Mouse (Mus musculus) embryonic facial prominence, embryonic 13.5 days (tissue): ENCODE data around the gene Cpsf4l. TPM values are rescaled to one million over a fixed set of nuclear protein-coding genes. Genes with fewer than 3 reads are reported as not detected.

Experiments used
- ATAC-seq: fragments of 200-750 bp; cut with Nextera tagmentation; 2 replicates; pipeline ENCODE4 v1.8.0; 2017; ENCODE audit warnings: low read depth; ENCODE audit not compliant: insufficient number of reproducible peaks, insufficient read depth, low FRiP score, low TSS enrichment
- H3K27ac ChIP-seq: fragments of 300-500 bp; sonication (generic); 2 replicates; pipeline ENCODE4 v1.5.1; 2015; ENCODE audit warnings: moderate library complexity, mild to moderate bottlenecking, inconsistent platforms
- H3K27me3 ChIP-seq: fragments of 300-500 bp; sonication (generic); 2 replicates; pipeline ENCODE4 v1.6.1; 2015; ENCODE audit warnings: mild to moderate bottlenecking, inconsistent platforms
- H3K36me3 ChIP-seq: fragments of 300-500 bp; sonication (generic); 2 replicates; pipeline ENCODE4 v1.6.1; 2015; ENCODE audit warnings: mild to moderate bottlenecking, inconsistent platforms
- H3K4me1 ChIP-seq: fragments of 300-500 bp; sonication (generic); 2 replicates; pipeline ENCODE4 v1.6.1; 2015; ENCODE audit warnings: inconsistent platforms
- H3K4me2 ChIP-seq: fragments of 300-500 bp; sonication (generic); 2 replicates; pipeline ENCODE4 v1.6.1; 2015; ENCODE audit warnings: moderate library complexity, mild to moderate bottlenecking, inconsistent platforms
- H3K4me3 ChIP-seq: fragments of 300-500 bp; sonication (generic); 2 replicates; pipeline ENCODE4 v1.5.1; 2015; ENCODE audit warnings: mild to moderate bottlenecking, inconsistent platforms
- H3K9ac ChIP-seq: fragments of 300-500 bp; sonication (generic); 2 replicates; pipeline ENCODE4 v1.6.1; 2015; ENCODE audit warnings: mild to moderate bottlenecking, inconsistent platforms
- H3K9me3 ChIP-seq: fragments of 300-500 bp; sonication (generic); 2 replicates; pipeline ENCODE4 v1.6.1; 2016; ENCODE audit warnings: inconsistent platforms
- WGBS: fragments of 180-500 bp; shearing (Covaris S2); methylation state at CpG from one replicate; pipeline ENCODE4 v1.1.7; 2015; ENCODE audit warnings: mixed read lengths; 5-methylcytosine and 5-hydroxymethylcytosine counted together
- polyA plus RNA-seq: library from polyadenylated mRNA; unstranded; fragments of >200 nt; fragmentation: Nextera tagmentation; extraction: Ambion mirVana; gene quantifications from 2 replicates; pipeline ENCODE4 v1.2.1, GENCODE M21; 2015

Cpsf4l gene
- polyA plus RNA-seq, 1 experiment from 2014 or later, result 1.7 TPM

GRCm38 (mm10) chr11:113748797-113749521 lies 39.1 kb upstream of the Cpsf4l start:
- no peak for ATAC-seq
- Histone ChIP-seq H3K27ac (peak overlapping the region; percentile 100), H3K4me1 (peaks cover 52% of the 10 kb centered on the region), H3K4me2 (peak overlapping the region; percentile 80), H3K36me3 (peaks cover 26% of the 10 kb centered on the region), H3K9me3 (no peaks in the 10 kb centered on the region), H3K9ac (peak overlapping the region; percentile 95), H3K27me3 (no peaks in the 10 kb centered on the region), H3K4me3 (peak overlapping the region; percentile 85)
- WGBS, result 6% methylated on average over 21 of the region's 21 CpGs

GRCm38 (mm10) chr11:113747725-113748380 lies 38.0 kb upstream of the Cpsf4l start:
- no peak for ATAC-seq
- Histone ChIP-seq H3K4me3 (peak overlapping the region; percentile 85), H3K27me3 (no peaks in the 10 kb centered on the region), H3K9ac (peak overlapping the region; percentile 95), H3K4me1 (peaks cover 44% of the 10 kb centered on the region), H3K4me2 (peak overlapping the region; percentile 80), H3K9me3 (0 out of 2 replicates have a peak, but pooled peaks cover 4% of the 10 kb centered on the region), H3K27ac (peak overlapping the region; percentile 100), H3K36me3 (peaks cover 35% of the 10 kb centered on the region)
- 72% methylated on average over 11 of the region's 11 CpGs for WGBS

GRCm38 (mm10) chr11:113747056-113747455 lies 37.2 kb upstream of the Cpsf4l start:
- Histone ChIP-seq H3K27ac (peak overlapping the region; percentile 18), H3K27me3 (no peaks in the 10 kb centered on the region), H3K4me1 (peaks cover 39% of the 10 kb centered on the region), H3K4me2 (peak overlapping the region; percentile 80), H3K9ac (peak overlapping the region; percentile 95), H3K9me3 (0 out of 2 replicates have a peak, but pooled peaks cover 8% of the 10 kb centered on the region), H3K36me3 (peaks cover 43% of the 10 kb centered on the region), H3K4me3 (peak overlapping the region; percentile 85)
- no peak for ATAC-seq
- 50% methylated on average over 16 of the region's 16 CpGs for WGBS

GRCm38 (mm10) chr11:113745961-113746360 lies 36.1 kb upstream of the Cpsf4l start:
- no peak for ATAC-seq
- Histone ChIP-seq H3K9me3 (0 out of 2 replicates have a peak, but pooled peaks cover 8% of the 10 kb centered on the region), H3K4me1 (peaks cover 36% of the 10 kb centered on the region), H3K27me3 (no peaks in the 10 kb centered on the region), H3K27ac (no peak overlapping the region), H3K36me3 (peaks cover 54% of the 10 kb centered on the region), H3K9ac (no peak overlapping the region), H3K4me2 (no peak overlapping the region), H3K4me3 (no peak overlapping the region)
- 74% methylated on average over 4 of the region's 4 CpGs for WGBS

- H3K27ac ChIP-seq, result no peak overlapping the region
- peaks cover 72% of the 10 kb centered on the region for H3K36me3 ChIP-seq
- ATAC-seq, result no peak
- 0 out of 2 replicates have a peak, but pooled peaks cover 8% of the 10 kb centered on the region for H3K9me3 ChIP-seq
- no peak overlapping the region for H3K4me2 ChIP-seq
- peaks cover 38% of the 10 kb centered on the region for H3K4me1 ChIP-seq
- no peaks in the 10 kb centered on the region for H3K27me3 ChIP-seq
- no peak overlapping the region for H3K4me3 ChIP-seq
- H3K9ac ChIP-seq, result no peak overlapping the region
- 100% methylated on average over 1 of the region's 1 CpGs for WGBS
These were observed 33.2 kb upstream of the Cpsf4l start for GRCm38 (mm10) chr11:113742998-113743397.

GRCm38 (mm10) chr11:113740100-113740499 lies 30.3 kb upstream of the Cpsf4l start:
- Histone ChIP-seq H3K27me3 (no peaks in the 10 kb centered on the region), H3K4me3 (no peak overlapping the region), H3K4me1 (peaks cover 52% of the 10 kb centered on the region), H3K4me2 (no peak overlapping the region), H3K9ac (no peak overlapping the region), H3K9me3 (0 out of 2 replicates have a peak, but pooled peaks cover 8% of the 10 kb centered on the region), H3K36me3 (peaks cover 56% of the 10 kb centered on the region), H3K27ac (no peak overlapping the region)
- 81% methylated on average over 7 of the region's 7 CpGs for WGBS
- no peak for ATAC-seq

- Histone ChIP-seq H3K9ac (no peak overlapping the region), H3K27me3 (no peaks in the 10 kb centered on the region), H3K4me1 (peaks cover 60% of the 10 kb centered on the region), H3K36me3 (peaks cover 48% of the 10 kb centered on the region), H3K4me2 (no peak overlapping the region), H3K27ac (no peak overlapping the region), H3K9me3 (0 out of 2 replicates have a peak, but pooled peaks cover 8% of the 10 kb centered on the region), H3K4me3 (no peak overlapping the region)
- ATAC-seq, result no peak
- 88% methylated on average over 8 of the region's 8 CpGs for WGBS
These were observed 29.4 kb upstream of the Cpsf4l start for GRCm38 (mm10) chr11:113739213-113739612.

GRCm38 (mm10) chr11:113737912-113738311 lies 28.1 kb upstream of the Cpsf4l start:
- no peaks in the 10 kb centered on the region for H3K27me3 ChIP-seq
- H3K4me3 ChIP-seq, result no peak overlapping the region
- no peak overlapping the region for H3K4me2 ChIP-seq
- no peak overlapping the region for H3K27ac ChIP-seq
- WGBS, result 79% methylated on average over 8 of the region's 8 CpGs
- ATAC-seq, result no peak
- no peak overlapping the region for H3K9ac ChIP-seq
- peaks cover 73% of the 10 kb centered on the region for H3K4me1 ChIP-seq
- H3K9me3 ChIP-seq, result 0 out of 2 replicates have a peak, but pooled peaks cover 4% of the 10 kb centered on the region
- peaks cover 37% of the 10 kb centered on the region for H3K36me3 ChIP-seq

GRCm38 (mm10) chr11:113737553-113737854 lies 27.7 kb upstream of the Cpsf4l start:
- no peak for ATAC-seq
- Histone ChIP-seq H3K27me3 (no peaks in the 10 kb centered on the region), H3K9ac (no peak overlapping the region), H3K9me3 (0 out of 2 replicates have a peak, but pooled peaks cover under 1% of the 10 kb centered on the region), H3K36me3 (peaks cover 33% of the 10 kb centered on the region), H3K4me2 (no peak overlapping the region), H3K4me1 (peaks cover 77% of the 10 kb centered on the region), H3K4me3 (no peak overlapping the region), H3K27ac (no peak overlapping the region)
- WGBS, result 80% methylated on average over 3 of the region's 3 CpGs

GRCm38 (mm10) chr11:113736848-113737552 lies 27.2 kb upstream of the Cpsf4l start:
- 73% methylated on average over 11 of the region's 11 CpGs for WGBS
- H3K27me3 ChIP-seq, result no peaks in the 10 kb centered on the region
- H3K27ac ChIP-seq, result no peak overlapping the region
- no peak overlapping the region for H3K4me3 ChIP-seq
- peaks cover 33% of the 10 kb centered on the region for H3K36me3 ChIP-seq
- H3K9ac ChIP-seq, result no peak overlapping the region
- H3K9me3 ChIP-seq, result no peaks in the 10 kb centered on the region
- no peak overlapping the region for H3K4me2 ChIP-seq
- H3K4me1 ChIP-seq, result peaks cover 81% of the 10 kb centered on the region
- ATAC-seq, result no peak

GRCm38 (mm10) chr11:113735151-113735550 lies 25.3 kb upstream of the Cpsf4l start:
- H3K4me3 ChIP-seq, result no peak overlapping the region
- H3K27ac ChIP-seq, result no peak overlapping the region
- no peaks in the 10 kb centered on the region for H3K9me3 ChIP-seq
- H3K9ac ChIP-seq, result no peak overlapping the region
- WGBS, result 56% methylated on average over 6 of the region's 6 CpGs
- no peak overlapping the region for H3K4me2 ChIP-seq
- H3K27me3 ChIP-seq, result no peaks in the 10 kb centered on the region
- no peak for ATAC-seq
- peaks cover 95% of the 10 kb centered on the region for H3K4me1 ChIP-seq
- peaks cover 18% of the 10 kb centered on the region for H3K36me3 ChIP-seq
